Mouse (Mus musculus): Measurements from ENCODE around the gene Ube2o. TPM values are rescaled to one million over a fixed set of nuclear protein-coding genes. Genes with fewer than 3 reads are reported as not detected.

The Ube2o gene
- polyA plus RNA-seq, 1 experiment from 2014 or later = 3.7 TPM

- no peak overlapping the region for H3K9ac ChIP-seq (ENCODE audit: low read depth, low read length)
- H3K27me3 ChIP-seq (replicated peaks; ENCODE audit: control insufficient read depth, insufficient read depth, low read length) = no peaks in the 10 kb centered on the region
- H3K27ac ChIP-seq (ENCODE audit: low read depth, low read length) = no peak overlapping the region
- no peak for TF ChIP-seq CTCF (IDR thresholded peaks at IDR 0.05; ENCODE audit: low read depth)
- no peaks in the 10 kb centered on the region for H3K4me1 ChIP-seq (replicated peaks; ENCODE audit: control insufficient read depth, insufficient read depth, low read length)
- H3K4me3 ChIP-seq (ENCODE audit: low read depth, low read length) = no peak overlapping the region
- no peak overlapping the region for H3K4me2 ChIP-seq (replicated peaks; ENCODE audit: low read depth)
- 77% methylated on average over 11 of the region's 11 CpGs for WGBS
- H3K36me3 ChIP-seq (ENCODE audit: control insufficient read depth, insufficient read depth) = peaks cover 69% of the 10 kb centered on the region
- ATAC-seq = peak; percentile 62; the same call in 1 of the 2 replicates
- no peaks in the 10 kb centered on the region for H3K9me3 ChIP-seq (ENCODE audit: control insufficient read depth)
Measured at GRCm38 (mm10) chr11:116541183-116541582, 40.1 kb downstream of the Ube2o start.

- Histone ChIP-seq H3K9me3 (ENCODE audit: control insufficient read depth) (no peaks in the 10 kb centered on the region), H3K4me2 (replicated peaks; ENCODE audit: low read depth) (no peak overlapping the region), H3K27me3 (replicated peaks; ENCODE audit: control insufficient read depth, insufficient read depth, low read length) (0 out of 2 replicates have a peak, but pooled peaks cover 8% of the 10 kb centered on the region), H3K27ac (ENCODE audit: low read depth, low read length) (no peak overlapping the region), H3K36me3 (ENCODE audit: control insufficient read depth, insufficient read depth) (peaks cover 41% of the 10 kb centered on the region), H3K9ac (ENCODE audit: low read depth, low read length) (no peak overlapping the region), H3K4me1 (replicated peaks; ENCODE audit: control insufficient read depth, insufficient read depth, low read length) (peaks cover 5% of the 10 kb centered on the region; the same call in 1 of the 2 replicates), H3K4me3 (ENCODE audit: low read depth, low read length) (no peak overlapping the region)
- ATAC-seq = no peak
- WGBS = 87% methylated on average over 12 of the region's 12 CpGs
- no peak for TF ChIP-seq CTCF (IDR thresholded peaks at IDR 0.05; ENCODE audit: low read depth)
Measured at GRCm38 (mm10) chr11:116538142-116538735, 43.0 kb downstream of the Ube2o start.

GRCm38 (mm10) chr11:116537388-116537787 lies 43.9 kb downstream of the Ube2o start:
- WGBS = 79% methylated on average over 5 of the region's 5 CpGs
- H3K9me3 ChIP-seq (ENCODE audit: control insufficient read depth) = no peaks in the 10 kb centered on the region
- no peak overlapping the region for H3K9ac ChIP-seq (ENCODE audit: low read depth, low read length)
- no peak for ATAC-seq
- H3K4me1 ChIP-seq (replicated peaks; ENCODE audit: control insufficient read depth, insufficient read depth, low read length) = peaks cover 10% of the 10 kb centered on the region; the same call in 1 of the 2 replicates
- no peak overlapping the region for H3K4me2 ChIP-seq (replicated peaks; ENCODE audit: low read depth)
- peaks cover 13% of the 10 kb centered on the region; the same call in 1 of the 2 replicates for H3K27me3 ChIP-seq (replicated peaks; ENCODE audit: control insufficient read depth, insufficient read depth, low read length)
- peaks cover 35% of the 10 kb centered on the region for H3K36me3 ChIP-seq (ENCODE audit: control insufficient read depth, insufficient read depth)
- H3K4me3 ChIP-seq (ENCODE audit: low read depth, low read length) = no peak overlapping the region
- no peak for TF ChIP-seq CTCF (IDR thresholded peaks at IDR 0.05; ENCODE audit: low read depth)
- H3K27ac ChIP-seq (ENCODE audit: low read depth, low read length) = no peak overlapping the region

GRCm38 (mm10) chr11:116536685-116537084 lies 44.6 kb downstream of the Ube2o start:
- Histone ChIP-seq H3K4me1 (replicated peaks; ENCODE audit: control insufficient read depth, insufficient read depth, low read length) (peaks cover 11% of the 10 kb centered on the region; the same call in 1 of the 2 replicates), H3K27me3 (replicated peaks; ENCODE audit: control insufficient read depth, insufficient read depth, low read length) (peaks cover 16% of the 10 kb centered on the region; the same call in 1 of the 2 replicates), H3K36me3 (ENCODE audit: control insufficient read depth, insufficient read depth) (peaks cover 28% of the 10 kb centered on the region), H3K4me2 (replicated peaks; ENCODE audit: low read depth) (no peak overlapping the region), H3K4me3 (ENCODE audit: low read depth, low read length) (no peak overlapping the region), H3K9me3 (ENCODE audit: control insufficient read depth) (no peaks in the 10 kb centered on the region), H3K9ac (ENCODE audit: low read depth, low read length) (no peak overlapping the region), H3K27ac (ENCODE audit: low read depth, low read length) (no peak overlapping the region)
- no peak for ATAC-seq
- WGBS = 92% methylated on average over 7 of the region's 7 CpGs
- no peak for TF ChIP-seq CTCF (IDR thresholded peaks at IDR 0.05; ENCODE audit: low read depth)

GRCm38 (mm10) chr11:116534154-116534865 lies 46.9 kb downstream of the Ube2o start:
- TF ChIP-seq CTCF (IDR thresholded peaks at IDR 0.05; ENCODE audit: low read depth) = peak; percentile 89
- WGBS = 16% methylated on average over 20 of the region's 20 CpGs
- Histone ChIP-seq H3K4me1 (replicated peaks; ENCODE audit: control insufficient read depth, insufficient read depth, low read length) (peaks cover 14% of the 10 kb centered on the region; the same call in 1 of the 2 replicates), H3K4me3 (ENCODE audit: low read depth, low read length) (peak overlapping the region; percentile 55), H3K9me3 (ENCODE audit: control insufficient read depth) (no peaks in the 10 kb centered on the region), H3K36me3 (ENCODE audit: control insufficient read depth, insufficient read depth) (peaks cover 9% of the 10 kb centered on the region), H3K27me3 (replicated peaks; ENCODE audit: control insufficient read depth, insufficient read depth, low read length) (peaks cover 28% of the 10 kb centered on the region), H3K27ac (ENCODE audit: low read depth, low read length) (no peak overlapping the region), H3K9ac (ENCODE audit: low read depth, low read length) (0 out of 2 replicates have a peak overlapping the region, but pooled peaks have one; percentile 40), H3K4me2 (replicated peaks; ENCODE audit: low read depth) (peak overlapping the region; percentile 95)
- peak; percentile 63 for ATAC-seq
